Mouse (Mus musculus) heart, adult 18-20 months (tissue): ENCODE measurements at regions not wholly inside any gene's neighbourhood (a gene's known extent, or its start where the extent isn't known, plus 50 kb on each side); places are given as distances from the start of the nearest gene placed in this dataset.
A peak's percentile ranks its signal among the peaks of the same experiment; 100 is the strongest.

Source experiments
- DNase-seq, 2 experiments: peaks; one replicate each; pipeline ENCODE4 v3.0.0; 2021 to 2022; ENCODE audit warnings: mixed read lengths in 1 of 2

DNA sequence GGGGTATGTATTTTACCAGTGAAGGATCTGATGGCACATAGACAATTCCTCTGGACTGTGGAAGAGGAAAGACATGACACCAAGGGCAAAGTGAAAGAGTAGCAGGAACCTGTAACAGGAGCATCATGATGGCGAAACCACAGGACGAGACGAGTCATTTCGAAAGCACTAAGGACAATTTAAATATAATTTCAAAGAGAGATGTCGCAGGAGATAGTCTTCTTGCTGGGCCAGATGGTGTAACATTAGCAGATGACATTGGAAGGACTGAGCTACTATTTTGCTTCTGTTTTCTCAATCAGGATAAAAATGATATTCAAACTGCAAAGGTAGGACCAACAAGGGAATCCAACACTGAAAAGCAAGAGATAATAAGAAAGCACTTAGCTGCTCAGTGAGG lies 1009.7 kb upstream of the Adgrl4 start:
- no peak for DNase-seq

- DNase-seq = peak; percentile 1 to 6
These were observed 1006.4 kb upstream of the Adgrl4 start for GRCm38 (mm10) chr3:150431291-150431690.

GRCm38 (mm10) chr3:150435199-150435598 lies 1002.5 kb upstream of the Adgrl4 start:
- DNase-seq = no peak

GRCm38 (mm10) chr3:150435818-150436607 lies 1001.7 kb upstream of the Adgrl4 start:
- no peak for DNase-seq
